Mouse (Mus musculus): ENCODE measurements around the gene Aktip. TPM values are rescaled to one million over a fixed set of nuclear protein-coding genes. Genes with fewer than 3 reads are reported as not detected.

Gene Aktip
- polyA plus RNA-seq, 1 experiment from 2014 or later = 138 TPM

DNA sequence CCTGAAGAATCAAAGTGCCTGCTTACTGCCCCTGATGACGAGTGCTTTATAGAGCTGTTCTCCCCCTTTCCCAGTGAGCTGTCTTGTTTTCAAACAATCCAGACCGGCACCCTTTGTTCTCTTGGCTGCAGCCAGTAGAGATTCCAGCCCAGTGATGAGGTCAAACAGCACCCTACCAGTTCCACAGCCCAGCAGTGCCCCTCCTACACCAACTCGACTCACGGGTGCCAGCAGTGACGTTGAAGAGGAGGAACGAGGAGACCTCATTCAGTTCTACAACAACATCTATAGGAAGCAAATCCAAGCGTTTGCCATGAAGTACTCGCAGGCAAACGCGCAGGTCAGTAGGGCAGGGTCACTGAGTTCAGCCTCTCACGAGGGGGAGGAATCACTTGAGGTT, 84.9 kb downstream of the Aktip start:
- no peak overlapping the region for H3K9ac ChIP-seq (replicated peaks)
- no peak overlapping the region for H3K27ac ChIP-seq (replicated peaks)
- WGBS = 82% methylated on average over 11 of the region's 11 CpGs
- no peaks in the 10 kb centered on the region for H3K9me3 ChIP-seq
- peaks cover 69% of the 10 kb centered on the region for H3K36me3 ChIP-seq
- no peaks in the 10 kb centered on the region for H3K27me3 ChIP-seq
- H3K4me3 ChIP-seq = no peak overlapping the region
- H3K4me1 ChIP-seq = no peaks in the 10 kb centered on the region
- H3K4me2 ChIP-seq (replicated peaks) = no peak overlapping the region
- ATAC-seq (replicated peaks) = no peak

DNA sequence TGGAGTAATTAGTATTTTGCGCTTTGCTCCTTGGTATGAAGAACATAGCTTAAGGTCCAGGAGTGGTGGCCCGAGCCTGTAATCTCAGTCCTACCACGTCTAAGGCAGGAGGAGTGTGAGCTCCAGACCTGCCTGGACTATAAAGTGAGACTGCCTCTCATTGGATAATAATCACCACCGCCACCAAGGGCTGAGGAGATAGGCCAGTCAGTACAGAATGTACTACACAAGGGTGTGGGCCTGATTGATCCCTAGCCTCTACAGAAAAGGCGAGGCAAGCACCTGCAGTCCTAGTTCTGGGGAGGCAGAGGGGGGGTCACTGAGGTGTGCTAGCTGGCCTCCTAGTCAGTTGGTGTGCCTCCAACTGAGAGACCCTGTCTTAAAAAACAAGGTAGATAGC, 85.3 kb downstream of the Aktip start:
- H3K4me1 ChIP-seq = no peaks in the 10 kb centered on the region
- no peaks in the 10 kb centered on the region for H3K27me3 ChIP-seq
- WGBS = 95% methylated on average over 5 of the region's 5 CpGs
- H3K9me3 ChIP-seq = no peaks in the 10 kb centered on the region
- no peak overlapping the region for H3K4me2 ChIP-seq (replicated peaks)
- no peak overlapping the region for H3K9ac ChIP-seq (replicated peaks)
- no peak overlapping the region for H3K4me3 ChIP-seq
- ATAC-seq (replicated peaks) = no peak
- H3K36me3 ChIP-seq = peaks cover 66% of the 10 kb centered on the region
- H3K27ac ChIP-seq (replicated peaks) = no peak overlapping the region

DNA sequence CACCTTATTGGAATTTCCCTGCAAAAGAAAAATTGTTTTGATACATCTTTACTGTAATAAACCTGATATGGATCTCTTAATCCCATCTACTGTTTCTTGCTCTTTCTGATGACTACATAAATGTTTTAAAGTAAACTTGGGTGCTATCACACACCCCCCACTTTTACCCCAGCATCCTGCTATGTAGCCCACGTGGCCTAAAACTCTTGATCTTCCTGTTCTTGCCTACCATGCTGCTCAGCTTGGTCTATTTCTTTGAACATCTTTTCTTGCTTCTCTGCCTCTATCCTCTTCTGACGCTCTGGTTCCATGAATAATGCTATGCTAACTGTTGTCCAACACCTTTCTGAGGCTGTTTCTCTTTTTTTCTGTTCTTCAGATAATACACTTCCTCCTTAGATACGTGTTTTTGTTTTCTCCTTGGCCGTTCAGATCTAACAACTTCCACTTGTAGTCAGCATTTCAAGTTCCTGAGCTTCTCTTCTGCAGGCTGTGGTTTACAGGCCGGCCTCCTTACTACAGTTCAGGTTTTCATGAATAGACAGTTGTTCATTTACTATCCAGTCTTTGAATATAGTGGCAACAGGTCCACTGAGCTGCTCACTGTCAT, 87.8 kb downstream of the Aktip start:
- Histone ChIP-seq H3K9me3 (no peaks in the 10 kb centered on the region), H3K27ac (replicated peaks) (no peak overlapping the region), H3K4me3 (no peak overlapping the region), H3K4me2 (replicated peaks) (no peak overlapping the region), H3K27me3 (no peaks in the 10 kb centered on the region), H3K36me3 (peaks cover 52% of the 10 kb centered on the region), H3K4me1 (no peaks in the 10 kb centered on the region), H3K9ac (replicated peaks) (no peak overlapping the region)
- ATAC-seq (replicated peaks) = no peak
- 94% methylated on average over 5 of the region's 5 CpGs for WGBS

DNA sequence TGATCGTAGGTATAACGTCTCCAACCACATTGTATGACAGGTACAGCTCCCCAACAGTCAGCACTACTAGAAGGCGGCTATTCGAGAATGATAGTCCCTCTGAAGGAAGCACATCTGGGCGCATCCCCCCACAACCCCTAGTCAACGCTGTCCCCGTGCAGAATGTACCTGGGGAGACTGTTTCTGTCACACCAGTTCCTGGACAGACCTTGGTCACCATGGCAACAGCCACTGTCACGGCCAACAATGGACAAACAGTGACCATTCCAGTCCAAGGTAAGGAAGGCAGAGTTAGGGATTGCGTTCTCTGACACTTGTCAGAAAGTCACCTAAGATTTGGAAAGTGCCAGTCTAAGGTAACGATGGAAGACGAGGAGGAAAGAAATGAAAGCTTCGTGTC, 93.5 kb downstream of the Aktip start:
- Histone ChIP-seq H3K27me3 (no peaks in the 10 kb centered on the region), H3K36me3 (peaks cover 35% of the 10 kb centered on the region), H3K27ac (replicated peaks) (no peak overlapping the region), H3K4me3 (no peak overlapping the region), H3K9ac (replicated peaks) (no peak overlapping the region), H3K9me3 (no peaks in the 10 kb centered on the region), H3K4me1 (no peaks in the 10 kb centered on the region), H3K4me2 (replicated peaks) (no peak overlapping the region)
- no peak for ATAC-seq (replicated peaks)
- WGBS = 90% methylated on average over 12 of the region's 12 CpGs

DNA sequence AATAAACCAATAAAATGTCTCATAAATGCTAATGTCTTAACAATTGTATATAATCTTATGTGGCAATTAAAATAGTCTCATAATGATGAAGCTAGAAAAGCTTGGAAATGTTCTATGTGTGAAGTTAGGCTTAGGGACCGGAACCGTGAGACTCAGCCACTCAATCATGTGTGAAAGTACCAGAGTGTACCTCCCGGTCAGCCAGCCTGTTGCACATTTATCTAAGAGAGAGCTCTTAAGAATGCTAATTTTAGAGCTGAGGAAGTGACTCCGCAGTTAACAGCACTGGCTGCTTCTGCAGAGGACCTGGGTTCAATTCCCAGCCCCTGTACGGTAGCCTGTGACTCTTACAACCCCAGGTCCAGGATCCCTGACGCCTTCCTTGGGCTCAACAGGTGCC, 101.7 kb downstream of the Aktip start:
- Histone ChIP-seq H3K4me1 (no peaks in the 10 kb centered on the region), H3K9me3 (no peaks in the 10 kb centered on the region), H3K9ac (replicated peaks) (no peak overlapping the region), H3K36me3 (peaks cover 46% of the 10 kb centered on the region), H3K4me3 (no peak overlapping the region), H3K4me2 (replicated peaks) (no peak overlapping the region), H3K27ac (replicated peaks) (no peak overlapping the region), H3K27me3 (no peaks in the 10 kb centered on the region)
- no peak for ATAC-seq (replicated peaks)
- 91% methylated on average over 6 of the region's 6 CpGs for WGBS

DNA sequence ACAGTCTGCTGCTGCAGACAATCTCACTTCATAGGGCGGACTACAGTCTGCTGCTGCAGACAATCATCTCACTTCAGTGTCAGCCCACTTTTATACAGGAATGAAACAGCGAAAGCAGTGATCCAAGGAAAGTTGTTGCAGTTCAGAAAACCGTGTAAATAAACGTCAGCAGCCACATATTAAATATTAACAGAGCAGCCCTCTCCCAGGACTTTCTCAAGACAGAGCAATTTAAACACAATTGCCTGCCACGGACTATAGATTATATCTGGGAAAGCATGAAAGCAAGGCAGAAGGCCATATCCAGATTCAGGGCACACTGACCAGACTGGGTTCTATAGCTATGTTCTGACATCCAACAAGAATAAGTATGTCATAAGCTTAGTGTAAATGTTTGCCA, 105.6 kb downstream of the Aktip start:
- Histone ChIP-seq H3K4me1 (no peaks in the 10 kb centered on the region), H3K4me3 (no peak overlapping the region), H3K9ac (replicated peaks) (no peak overlapping the region), H3K36me3 (peaks cover 57% of the 10 kb centered on the region), H3K9me3 (no peaks in the 10 kb centered on the region), H3K27ac (replicated peaks) (no peak overlapping the region), H3K4me2 (replicated peaks) (no peak overlapping the region), H3K27me3 (no peaks in the 10 kb centered on the region)
- 92% methylated on average over 5 of the region's 5 CpGs for WGBS
- no peak for ATAC-seq (replicated peaks)

DNA sequence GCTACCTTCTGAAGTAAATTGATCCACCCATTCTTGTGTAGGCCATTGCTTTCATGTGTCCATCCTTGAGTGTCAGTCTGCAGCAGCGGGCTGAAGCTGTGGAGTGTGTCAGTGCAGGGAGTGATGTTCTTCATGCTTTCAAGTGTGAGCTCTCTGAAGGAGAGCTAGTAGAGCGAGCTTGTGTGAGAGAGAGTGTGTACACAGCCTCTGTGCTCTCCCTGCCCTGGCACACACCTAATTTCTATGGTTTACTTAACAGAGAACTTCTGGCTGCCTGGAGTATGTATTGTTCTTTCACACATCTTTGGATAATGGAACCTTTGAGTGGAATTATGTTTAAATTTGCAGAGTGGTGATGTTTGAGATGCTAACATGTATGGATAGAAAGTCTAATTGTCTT, 110.2 kb downstream of the Aktip start:
- no peak overlapping the region for H3K4me3 ChIP-seq
- no peaks in the 10 kb centered on the region for H3K9me3 ChIP-seq
- 85% methylated on average over 2 of the region's 2 CpGs for WGBS
- H3K36me3 ChIP-seq = peaks cover 53% of the 10 kb centered on the region
- no peaks in the 10 kb centered on the region for H3K4me1 ChIP-seq
- H3K27me3 ChIP-seq = no peaks in the 10 kb centered on the region
- H3K27ac ChIP-seq (replicated peaks) = no peak overlapping the region
- no peak overlapping the region for H3K4me2 ChIP-seq (replicated peaks)
- ATAC-seq (replicated peaks) = no peak
- no peak overlapping the region for H3K9ac ChIP-seq (replicated peaks)

DNA sequence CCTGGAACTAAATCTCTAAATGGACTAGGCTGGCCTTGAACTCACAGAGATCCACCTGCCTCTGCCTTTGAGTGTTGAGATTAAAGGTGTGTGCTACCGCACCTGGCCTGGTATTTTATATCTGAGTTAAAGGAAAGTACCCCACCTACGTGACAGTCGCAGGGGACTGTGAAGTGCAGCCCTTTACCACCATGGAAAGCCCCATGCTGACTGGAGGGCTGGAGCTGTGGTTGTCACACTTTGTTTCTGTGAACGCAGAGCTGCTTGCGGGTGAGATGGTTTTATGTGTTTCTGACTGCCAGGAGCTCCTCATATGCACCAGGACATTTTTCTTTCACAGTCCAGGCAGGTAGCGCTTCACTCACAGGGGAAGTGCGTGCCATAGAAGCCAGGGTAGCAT, 111.3 kb downstream of the Aktip start:
- no peak for ATAC-seq (replicated peaks)
- Histone ChIP-seq H3K4me2 (replicated peaks) (no peak overlapping the region), H3K27ac (replicated peaks) (no peak overlapping the region), H3K9me3 (no peaks in the 10 kb centered on the region), H3K4me1 (no peaks in the 10 kb centered on the region), H3K4me3 (no peak overlapping the region), H3K36me3 (peaks cover 53% of the 10 kb centered on the region), H3K9ac (replicated peaks) (no peak overlapping the region), H3K27me3 (no peaks in the 10 kb centered on the region)
- WGBS = 91% methylated on average over 7 of the region's 7 CpGs

DNA sequence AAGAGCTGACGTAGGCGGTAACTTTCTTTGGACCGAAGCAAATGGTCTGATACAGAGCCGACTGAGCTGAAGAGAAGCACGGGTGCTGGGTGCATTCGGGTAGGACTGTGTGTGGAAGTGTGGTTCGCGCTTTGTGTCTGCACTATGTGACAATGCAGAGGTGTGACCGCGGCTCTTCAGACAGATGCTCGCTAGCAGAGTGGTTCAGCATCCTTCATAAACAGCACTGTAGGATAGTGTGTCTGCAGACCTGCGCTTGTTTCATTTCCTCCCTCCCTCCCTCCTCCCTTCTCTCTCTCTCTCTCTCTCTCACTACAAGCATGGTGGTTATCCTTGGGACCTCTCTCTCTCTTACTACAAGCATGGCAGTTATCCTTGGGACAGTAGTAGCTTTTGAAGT, 117.3 kb downstream of the Aktip start:
- Histone ChIP-seq H3K9me3 (no peaks in the 10 kb centered on the region), H3K27me3 (no peaks in the 10 kb centered on the region), H3K4me2 (replicated peaks) (no peak overlapping the region), H3K36me3 (peaks cover 39% of the 10 kb centered on the region), H3K27ac (replicated peaks) (no peak overlapping the region), H3K4me3 (no peak overlapping the region), H3K4me1 (no peaks in the 10 kb centered on the region), H3K9ac (replicated peaks) (no peak overlapping the region)
- no peak for ATAC-seq (replicated peaks)
- WGBS = 95% methylated on average over 12 of the region's 12 CpGs

DNA sequence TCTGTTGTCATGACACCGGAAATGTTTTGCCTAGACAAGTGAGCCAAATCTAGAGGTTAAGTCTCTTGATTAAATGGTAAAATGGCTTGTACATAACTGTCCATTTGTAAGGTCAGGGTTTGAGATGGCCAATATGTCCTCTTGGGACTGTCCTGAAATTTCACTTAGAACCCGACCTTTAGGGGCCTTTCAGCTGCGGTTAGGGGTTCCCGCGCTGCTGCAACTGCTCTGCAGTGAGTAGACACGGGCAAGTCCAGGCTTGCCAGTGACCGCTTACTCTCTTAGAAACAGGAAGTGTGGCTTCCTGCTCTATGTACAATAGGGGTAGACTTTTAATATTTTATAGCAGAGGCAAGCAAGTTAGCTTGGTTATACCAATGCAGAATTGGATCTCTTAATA, 117.9 kb downstream of the Aktip start:
- no peak for ATAC-seq (replicated peaks)
- 89% methylated on average over 7 of the region's 7 CpGs for WGBS
- H3K9ac ChIP-seq (replicated peaks) = no peak overlapping the region
- H3K4me1 ChIP-seq = no peaks in the 10 kb centered on the region
- no peak overlapping the region for H3K4me2 ChIP-seq (replicated peaks)
- H3K36me3 ChIP-seq = peaks cover 37% of the 10 kb centered on the region
- no peaks in the 10 kb centered on the region for H3K27me3 ChIP-seq
- H3K9me3 ChIP-seq = no peaks in the 10 kb centered on the region
- H3K4me3 ChIP-seq = no peak overlapping the region
- H3K27ac ChIP-seq (replicated peaks) = no peak overlapping the region

DNA sequence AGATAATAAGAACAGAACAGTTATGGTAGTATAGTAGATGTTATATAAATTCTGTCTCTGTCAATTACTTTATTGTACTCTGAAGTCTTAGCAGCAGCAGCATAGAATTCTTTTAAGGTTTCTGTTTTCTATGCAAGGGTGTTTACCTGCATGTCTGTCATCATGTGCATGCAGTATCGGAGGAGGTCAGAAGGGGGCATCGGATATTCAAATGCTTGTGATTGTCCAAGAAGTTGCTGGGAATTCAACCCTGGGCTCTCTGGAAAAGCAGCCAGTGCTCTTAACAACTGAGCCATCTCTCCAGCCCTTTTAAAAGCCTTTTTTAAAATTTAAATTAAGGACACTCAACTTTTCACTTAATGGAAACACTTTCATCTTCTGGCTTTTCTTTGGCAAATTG, 120.1 kb downstream of the Aktip start:
- no peak overlapping the region for H3K27ac ChIP-seq (replicated peaks)
- WGBS = 94% methylated on average over 2 of the region's 2 CpGs
- no peak for ATAC-seq (replicated peaks)
- no peak overlapping the region for H3K9ac ChIP-seq (replicated peaks)
- H3K4me2 ChIP-seq (replicated peaks) = no peak overlapping the region
- peaks cover 26% of the 10 kb centered on the region for H3K36me3 ChIP-seq
- H3K4me3 ChIP-seq = no peak overlapping the region
- no peaks in the 10 kb centered on the region for H3K4me1 ChIP-seq
- H3K27me3 ChIP-seq = no peaks in the 10 kb centered on the region
- H3K9me3 ChIP-seq = no peaks in the 10 kb centered on the region

DNA sequence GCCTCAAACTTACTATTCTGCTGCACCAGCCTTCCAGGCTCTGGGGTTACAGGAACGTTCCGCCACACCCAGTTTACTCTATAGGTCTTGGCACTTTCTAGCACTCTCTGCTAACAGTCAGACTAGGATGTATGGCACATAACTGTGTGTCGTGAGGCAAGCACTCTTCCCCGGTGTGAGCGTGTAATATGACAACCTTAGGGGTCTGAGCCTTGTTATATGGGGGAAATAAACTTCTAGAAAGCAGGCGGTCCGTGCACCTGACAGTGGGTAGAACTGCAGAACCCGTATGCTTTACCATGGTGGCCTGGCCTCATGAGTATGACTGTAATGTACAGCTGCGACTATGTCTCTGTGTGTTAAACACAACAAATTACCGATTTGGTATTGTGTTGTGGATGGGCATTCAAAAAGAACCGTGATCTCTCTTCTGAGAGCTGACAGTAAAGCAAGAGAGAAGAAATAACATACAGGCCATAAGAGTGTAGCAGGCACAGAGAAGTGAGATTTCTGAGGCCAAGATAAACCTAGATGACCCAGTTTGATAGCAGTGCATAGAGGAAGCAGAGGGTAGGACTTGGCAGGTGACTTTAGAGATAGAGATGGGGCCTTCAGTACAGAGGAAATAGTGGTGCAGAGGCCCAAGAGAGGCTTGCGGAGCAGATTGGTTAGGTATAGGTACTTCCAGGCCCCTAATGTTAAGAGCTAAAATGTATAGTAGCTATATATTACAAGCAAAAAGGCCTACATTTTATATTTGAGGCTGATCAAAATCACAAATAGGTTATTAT, 122.5 kb downstream of the Aktip start:
- Histone ChIP-seq H3K36me3 (peaks cover 22% of the 10 kb centered on the region), H3K4me3 (no peak overlapping the region), H3K27me3 (no peaks in the 10 kb centered on the region), H3K27ac (replicated peaks) (no peak overlapping the region), H3K4me1 (no peaks in the 10 kb centered on the region), H3K9ac (replicated peaks) (no peak overlapping the region), H3K4me2 (replicated peaks) (no peak overlapping the region), H3K9me3 (no peaks in the 10 kb centered on the region)
- no peak for ATAC-seq (replicated peaks)
- WGBS = 92% methylated on average over 12 of the region's 12 CpGs
